Mouse (Mus musculus) Muller cell, postnatal 12 days (primary cell): ENCODE results near the gene Hydin.

Experiments used
- DNase-seq: peaks from one replicate; pipeline ENCODE4 v3.0.0-alpha.2; 2015; ENCODE audit errors: inconsistent ontology term

Gene Hydin

DNA sequence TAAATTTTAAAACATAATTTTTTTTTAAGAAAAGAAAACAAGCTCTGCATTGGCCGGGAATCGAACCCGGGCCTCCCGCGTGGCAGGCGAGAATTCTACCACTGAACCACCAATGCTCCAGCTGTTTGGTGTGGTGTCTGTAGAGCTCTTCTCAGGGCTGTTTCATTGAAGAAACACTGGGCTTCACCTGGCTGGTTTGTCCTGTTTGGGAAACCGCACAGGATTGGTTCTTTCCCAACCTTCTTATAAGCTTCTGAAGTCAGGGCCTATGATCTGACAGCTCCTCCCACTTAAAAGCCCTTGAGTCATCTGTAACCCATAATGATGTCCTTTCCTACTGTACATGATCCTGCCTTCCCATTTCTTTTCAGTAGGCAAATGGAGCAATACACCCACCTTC lies 364.4 kb downstream of the Hydin start:
- no peak for DNase-seq

DNA sequence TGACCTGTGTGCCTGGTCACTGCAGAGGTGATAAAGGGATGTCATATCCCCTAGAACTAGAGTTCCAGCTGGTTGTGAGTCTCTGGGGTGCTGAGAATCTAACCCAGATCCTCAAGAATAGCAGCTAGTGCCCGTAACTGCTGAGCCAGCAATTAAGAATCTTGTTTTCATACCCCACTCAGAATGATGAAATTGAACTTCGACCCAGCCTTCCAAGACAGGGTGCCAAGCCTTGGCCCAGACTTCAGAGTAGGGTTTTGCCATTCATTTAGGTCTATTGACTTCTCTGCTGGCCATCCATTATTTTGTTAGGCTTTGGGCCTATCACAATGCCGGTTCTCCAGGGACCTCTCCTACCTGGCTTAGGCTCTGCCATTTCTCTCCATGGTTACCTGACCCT lies 367.0 kb downstream of the Hydin start:
- no peak for DNase-seq

DNA sequence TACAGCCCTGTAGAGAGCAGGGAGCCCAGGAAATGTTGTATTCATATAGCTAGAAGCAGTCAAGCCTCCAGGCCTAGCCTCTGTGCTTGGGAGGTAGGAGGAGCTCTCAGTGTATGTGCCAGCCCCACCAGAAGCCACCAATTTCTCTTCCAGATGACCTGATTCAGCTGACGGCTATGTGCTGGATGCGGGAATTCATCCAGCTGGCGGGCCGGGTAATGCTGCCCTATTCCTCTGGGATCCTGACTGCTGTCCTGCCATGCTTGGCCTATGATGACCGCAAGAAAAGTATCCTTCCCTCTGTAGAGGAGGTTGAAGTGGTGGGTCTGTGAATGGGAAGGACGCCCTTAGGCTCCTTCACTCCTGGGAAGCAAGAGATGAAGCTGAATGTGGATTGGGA lies 369.4 kb downstream of the Hydin start:
- DNase-seq = no peak

DNA sequence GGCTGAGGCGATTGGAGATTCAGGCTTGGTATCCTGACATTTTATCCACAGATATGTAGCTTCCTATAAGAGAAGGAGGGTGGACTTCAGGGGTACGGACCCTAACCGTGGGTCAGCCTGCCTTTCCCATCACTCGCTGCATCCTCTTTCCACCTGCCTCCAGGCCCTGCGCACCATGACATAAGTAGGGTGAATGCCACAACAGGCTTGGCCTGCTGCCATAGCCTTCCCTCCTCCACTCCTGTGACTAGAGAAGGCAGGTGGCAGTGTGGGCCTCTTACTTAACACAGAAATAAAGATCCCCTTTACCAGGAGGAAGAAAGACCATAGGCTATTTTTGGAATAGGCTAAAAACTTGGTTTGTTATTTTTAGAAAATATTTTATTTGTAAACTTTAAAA lies 375.6 kb downstream of the Hydin start:
- DNase-seq = no peak

DNA sequence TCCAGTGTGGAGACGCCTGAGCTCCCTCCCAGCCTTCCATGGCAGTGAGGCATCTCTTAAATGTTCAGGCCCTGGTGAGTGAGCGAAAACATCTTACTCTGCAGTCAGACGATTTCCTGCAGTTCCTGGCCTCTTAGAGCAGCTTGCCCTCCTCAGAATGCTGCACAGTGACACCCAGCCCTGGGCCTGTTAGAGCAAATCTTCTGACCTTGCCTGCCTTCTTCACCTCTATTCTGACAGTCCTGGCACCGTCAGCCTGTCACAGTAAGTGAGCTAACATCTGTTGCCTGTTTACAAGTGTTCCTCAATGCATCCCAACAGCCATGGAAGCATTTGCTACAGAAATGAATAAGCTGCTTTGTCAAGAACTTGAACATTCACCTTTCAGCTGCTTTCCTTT lies 376.4 kb downstream of the Hydin start:
- DNase-seq = no peak

DNA sequence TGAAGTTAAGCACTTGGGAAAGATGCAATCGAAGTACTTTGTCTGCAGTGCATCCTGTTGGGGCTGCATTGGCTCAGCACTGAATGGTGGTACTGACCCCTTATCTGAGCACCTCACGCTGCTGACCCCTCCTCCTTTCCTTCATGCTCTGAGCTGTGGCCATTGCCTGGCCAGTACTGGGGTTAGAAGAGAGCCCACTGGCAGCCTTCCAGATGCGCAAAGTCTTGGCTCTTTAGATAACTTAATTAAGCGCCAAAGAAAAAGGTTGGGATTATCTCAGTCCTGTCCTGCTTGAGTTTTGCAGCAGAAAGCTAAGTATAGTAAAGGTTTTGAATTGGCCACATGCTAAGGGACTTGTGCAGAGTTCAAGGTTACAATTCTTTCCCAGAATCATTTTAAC lies 377.6 kb downstream of the Hydin start:
- DNase-seq = peak; percentile 31

DNA sequence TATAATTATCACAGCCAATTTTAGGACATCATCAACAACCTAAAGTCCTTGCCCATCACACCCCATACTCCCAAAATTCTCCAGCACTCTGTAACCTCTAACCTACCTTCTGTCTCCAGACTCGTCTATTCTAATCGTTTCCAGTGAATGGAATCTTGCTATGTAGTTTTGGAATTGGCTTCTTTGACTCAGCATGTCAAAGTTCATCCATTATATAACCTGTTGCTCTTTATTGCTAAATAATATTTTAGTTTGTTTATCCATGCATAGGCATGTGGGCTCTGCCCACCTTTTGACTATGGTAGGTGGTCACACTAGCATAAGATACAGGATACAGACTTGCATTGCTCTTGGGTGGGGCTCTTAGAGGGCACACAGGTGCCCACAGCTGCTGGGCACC lies 378.1 kb downstream of the Hydin start:
- no peak for DNase-seq

DNA sequence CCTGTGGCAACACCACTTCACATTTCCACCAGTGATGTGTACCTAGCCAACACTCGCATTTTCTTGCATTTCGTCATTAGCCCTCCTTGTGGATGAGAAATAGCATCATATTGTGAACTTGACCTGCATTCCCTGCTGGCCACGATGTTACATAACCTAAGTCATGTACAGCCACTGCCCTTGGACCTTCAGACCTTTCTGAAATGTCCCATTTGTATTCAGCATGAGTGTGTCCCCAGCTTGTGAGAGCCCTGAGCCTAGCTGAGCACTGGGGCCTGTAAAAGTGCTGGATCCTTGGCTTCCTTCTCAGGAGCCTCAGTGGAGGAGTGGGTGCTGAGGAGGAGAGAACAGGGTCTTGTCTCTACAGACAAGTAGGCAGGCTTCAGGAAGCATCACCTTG lies 378.6 kb downstream of the Hydin start:
- no peak for DNase-seq

DNA sequence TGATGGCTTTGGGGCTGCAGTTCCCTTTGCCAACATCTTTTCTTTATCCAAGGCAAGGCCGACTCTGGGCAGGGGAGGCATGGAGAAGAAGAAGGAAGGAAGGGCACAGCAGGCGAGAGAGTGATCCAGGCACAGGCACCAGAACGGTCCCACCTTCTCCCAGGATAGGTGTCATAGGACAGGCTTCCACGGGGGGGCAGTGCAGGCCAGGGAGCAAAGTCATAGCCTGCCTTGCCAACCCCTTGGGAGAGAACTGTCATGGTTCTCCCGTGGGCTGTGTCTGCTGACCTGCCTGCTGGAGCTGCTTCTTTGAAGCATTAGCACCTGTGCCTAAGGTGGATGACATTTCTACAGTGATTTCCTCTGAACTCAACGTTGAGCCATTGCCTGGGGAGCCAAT lies 379.3 kb downstream of the Hydin start:
- peak; percentile 76 for DNase-seq

DNA sequence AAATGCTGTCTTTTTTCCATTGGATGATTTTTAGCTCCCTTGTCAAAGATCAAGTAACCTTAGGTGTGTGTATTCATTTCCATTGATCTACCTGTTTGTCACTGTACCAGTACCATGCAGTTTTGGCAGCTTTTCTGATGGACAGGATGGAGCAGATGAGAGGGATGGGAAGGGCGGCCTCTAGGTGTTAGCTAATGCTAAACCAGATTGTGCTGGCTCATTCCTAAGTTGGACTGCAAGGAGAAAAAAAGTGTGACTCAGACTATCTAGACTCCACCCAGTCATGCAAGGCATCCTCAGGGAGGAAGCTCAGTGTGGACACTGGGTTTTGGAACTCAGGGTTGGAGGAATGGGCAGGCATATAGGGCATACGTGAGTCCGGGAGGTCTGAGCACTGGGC lies 381.8 kb downstream of the Hydin start:
- DNase-seq = no peak

DNA sequence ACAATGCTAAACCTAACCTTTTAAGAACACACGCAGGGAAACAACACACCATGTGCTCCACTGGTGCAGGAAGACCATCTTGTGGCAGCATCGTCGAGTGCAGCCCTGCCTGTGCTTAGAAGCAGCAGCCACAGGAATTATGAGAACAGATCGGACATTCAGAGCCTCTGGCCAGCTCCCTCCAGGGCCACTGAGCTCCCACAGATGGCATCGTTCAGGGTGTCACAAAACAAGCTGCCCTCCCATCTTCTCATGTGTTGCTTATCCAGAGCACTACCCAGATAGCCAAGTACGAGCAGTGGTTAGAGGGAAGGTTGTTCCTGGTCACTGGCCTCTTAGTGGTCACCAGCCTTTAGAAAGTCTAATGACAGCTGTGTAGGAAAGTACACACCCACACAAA lies 382.5 kb downstream of the Hydin start:
- DNase-seq = no peak

DNA sequence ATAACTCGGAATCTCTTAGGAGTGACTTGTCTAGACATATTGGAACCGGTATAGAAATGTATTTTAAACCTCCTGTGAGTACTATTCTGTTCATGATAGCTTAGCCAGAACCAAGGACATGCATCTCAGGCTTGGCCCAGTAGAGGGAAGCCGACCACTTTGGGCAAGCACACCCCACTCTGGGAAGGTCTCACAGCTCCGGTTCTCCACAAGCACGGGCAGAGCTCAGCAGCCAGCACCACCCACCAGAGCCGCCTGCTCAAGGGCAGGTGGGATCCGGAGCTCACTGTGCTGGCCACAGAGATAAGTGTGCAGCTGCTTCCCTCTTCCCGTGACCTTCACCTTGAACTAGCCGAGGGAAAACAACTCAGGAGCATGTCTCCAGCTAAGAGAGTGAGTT lies 384.1 kb downstream of the Hydin start:
- no peak for DNase-seq

DNA sequence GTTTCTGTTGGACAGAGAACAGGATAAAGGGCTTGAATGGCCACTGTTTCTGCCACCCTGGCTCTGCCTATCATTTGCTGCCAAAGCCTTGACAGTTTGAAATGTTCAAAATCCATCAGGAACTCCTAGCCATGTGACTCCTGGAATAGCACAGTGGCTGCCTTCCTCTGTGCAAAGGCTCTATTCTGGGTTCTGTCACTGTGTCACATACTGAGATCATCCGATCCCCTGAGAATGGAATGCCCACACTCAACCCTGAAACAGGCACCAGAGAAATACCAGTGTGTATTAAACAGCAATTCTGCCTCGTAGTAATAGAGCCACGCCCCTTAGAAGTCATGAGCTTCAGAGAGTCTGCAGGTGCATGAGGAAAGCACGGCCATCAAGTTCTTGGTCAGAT lies 385.1 kb downstream of the Hydin start:
- DNase-seq = no peak

DNA sequence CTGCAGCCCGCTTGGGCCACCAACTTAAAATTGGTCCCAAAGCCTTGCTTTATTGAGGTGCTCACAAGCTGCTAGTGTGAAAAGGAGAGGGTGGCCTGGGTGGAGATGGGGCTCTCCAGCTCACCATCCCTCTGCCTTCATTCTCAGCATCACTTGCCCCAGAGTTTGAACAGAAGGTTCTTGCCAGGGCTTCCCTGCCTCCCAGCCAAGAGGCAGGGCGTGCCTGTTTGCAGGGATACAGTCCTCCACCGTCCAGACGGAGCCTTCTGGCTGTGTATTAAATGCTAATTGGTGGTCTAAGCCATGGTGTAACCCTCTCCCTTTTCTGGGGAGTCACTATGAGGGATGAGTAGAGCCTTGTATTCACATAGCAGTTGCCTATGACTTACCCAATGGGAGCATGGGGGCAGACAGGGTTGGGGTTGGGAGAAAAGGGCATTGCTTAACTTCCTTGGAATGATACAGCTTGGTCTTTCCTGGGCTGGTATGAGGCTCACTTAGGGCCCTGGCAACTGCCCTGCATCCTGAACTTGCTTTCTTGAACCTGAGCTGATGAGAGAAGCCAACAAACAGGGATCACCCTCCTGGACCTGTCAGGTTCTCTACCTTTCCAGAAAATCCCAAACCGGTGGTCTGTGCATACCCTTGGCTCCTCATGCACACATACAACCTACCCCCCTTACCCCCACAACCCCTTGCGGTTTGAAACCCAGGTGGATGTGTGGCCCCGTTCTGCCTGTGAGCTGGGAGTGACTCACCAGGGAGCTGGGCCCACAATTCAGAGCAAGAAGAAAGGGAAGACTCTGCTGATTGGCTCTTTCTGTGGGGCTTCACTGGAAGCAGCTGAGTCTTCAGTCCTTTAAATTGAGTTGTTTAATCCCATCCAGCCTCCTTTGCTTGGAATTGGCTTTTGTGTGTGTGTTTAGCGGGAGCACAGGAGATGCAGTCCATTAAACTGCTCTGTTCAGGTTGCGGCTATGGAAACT lies 387.6 kb downstream of the Hydin start:
- peak; percentile 38 for DNase-seq

DNA sequence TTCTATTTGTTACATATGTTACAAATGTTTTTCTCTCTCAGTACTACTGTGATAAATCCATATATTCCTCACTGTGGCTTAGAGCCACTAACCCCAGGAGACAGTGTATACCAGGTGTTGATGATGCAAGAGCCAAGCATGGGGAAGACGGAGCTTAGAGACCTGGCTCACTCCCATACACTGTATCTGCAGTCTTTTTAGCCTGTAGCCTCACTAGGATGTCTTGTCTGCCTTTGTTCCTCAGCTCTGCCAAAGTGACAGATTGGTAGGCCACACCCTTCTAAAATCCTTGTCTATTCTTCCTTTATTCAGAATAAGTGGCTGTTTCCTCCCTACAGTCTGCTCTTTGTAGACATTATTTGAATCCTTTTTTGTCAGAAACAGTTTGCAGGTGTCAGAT lies 389.1 kb downstream of the Hydin start:
- DNase-seq = no peak

DNA sequence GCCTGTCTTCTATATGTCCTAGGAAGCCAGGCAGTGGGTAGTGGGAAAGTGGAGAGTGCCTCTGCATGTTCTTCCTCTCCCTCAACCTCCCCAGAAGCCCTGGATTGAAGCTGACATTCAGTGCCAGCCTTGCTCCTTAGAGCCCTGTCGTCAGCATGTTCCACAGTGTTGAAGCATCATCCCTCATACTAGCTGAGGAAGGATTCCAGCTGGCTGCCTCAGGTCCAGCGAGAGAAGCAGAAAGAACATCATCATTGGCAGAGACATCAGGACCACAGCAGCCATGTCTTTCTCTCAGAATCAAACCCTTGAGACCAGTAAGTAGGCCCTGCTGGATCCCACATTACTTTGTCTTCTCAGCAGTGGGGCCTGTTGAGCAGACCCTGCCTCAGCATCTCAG lies 390.9 kb downstream of the Hydin start:
- no peak for DNase-seq
